Mouse (Mus musculus) liver, adult 2 months (tissue): ENCODE data around the gene H2-DMb1.

Experiments used
- CTCF ChIP-seq: fragments of 200-500 bp; IDR thresholded peaks from 2 replicates; pipeline ENCODE4 v1.5.1; 2011; ENCODE audit warnings: low read depth, low read length, control low read depth
- POLR2A ChIP-seq: fragments of 200-500 bp; IDR thresholded peaks from 2 replicates; pipeline ENCODE4 v1.6.1; 2011; ENCODE audit warnings: low read length, control low read depth; ENCODE audit not compliant: insufficient read depth; ENCODE audit errors: extremely low read depth

GRCm38 (mm10) chr17:34164202-34164895, 11.5 kb downstream of the H2-DMb1 start:
- no peak for TF ChIP-seq POLR2A
- TF ChIP-seq CTCF: peak; percentile 39
